Mouse (Mus musculus) heart, adult 8-10 months (tissue): ENCODE data around the gene Nrarp. TPM values are rescaled to one million over a fixed set of nuclear protein-coding genes. Genes with fewer than 3 reads are reported as not detected.

Source experiments
- DNase-seq: peaks from one replicate; pipeline ENCODE4 v3.0.0; 2022; ENCODE audit warnings: low spot score
- total RNA-seq, 4 experiments: library from RNA; stranded (reverse); gene quantifications; 2 replicates each; pipeline ENCODE4 v1.2.4; 2022

Nrarp gene
- total RNA-seq, 4 experiments from 2014 or later: 5.0 to 9.4 (median 9.2) TPM

DNA sequence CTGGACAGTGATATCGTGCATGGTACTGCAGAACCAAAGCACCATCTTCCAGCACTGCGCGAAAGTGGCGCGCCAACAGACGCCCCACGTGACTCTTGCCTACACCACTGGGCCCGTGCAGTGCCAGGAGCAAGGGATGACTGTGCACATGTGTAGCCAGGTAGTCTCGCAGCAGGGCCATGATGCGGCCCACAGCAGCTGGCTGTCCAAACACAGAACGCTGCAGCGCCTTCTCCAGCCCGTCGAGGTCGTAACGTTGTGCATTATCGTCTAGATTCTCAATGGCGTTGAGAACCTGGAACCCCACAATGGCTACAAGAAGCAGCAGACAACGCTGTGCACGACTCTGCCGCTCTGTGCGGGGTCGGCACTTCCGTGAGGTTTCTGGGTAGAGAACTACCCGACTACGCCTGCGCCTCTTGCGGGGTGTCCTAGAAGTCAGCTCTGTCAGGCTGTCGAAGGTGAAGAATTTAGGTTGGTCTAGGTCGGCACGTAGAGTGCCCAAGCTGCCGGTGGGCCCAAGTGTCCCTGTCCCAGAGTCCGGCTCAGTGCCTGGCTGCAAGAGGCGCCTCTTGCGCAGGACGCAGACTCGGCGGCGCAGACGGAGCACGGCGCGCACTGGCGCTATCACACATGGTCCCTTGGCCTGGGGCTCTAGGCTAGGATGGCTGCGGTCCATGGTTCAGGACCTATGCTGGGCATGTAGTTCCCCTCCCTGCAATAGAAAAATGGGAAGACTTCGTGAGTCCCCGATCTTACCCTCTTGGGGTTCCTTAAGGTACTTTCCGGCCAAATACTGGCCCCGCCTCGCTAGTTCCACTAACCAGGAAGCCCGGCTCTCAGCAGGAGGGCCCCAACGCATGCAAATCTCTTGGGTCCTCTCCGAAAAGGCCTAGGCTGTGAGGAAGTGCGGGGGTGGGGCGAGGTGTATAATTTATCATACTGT is 14.9 kb downstream of the Nrarp start:
- peak; percentile 82 for DNase-seq

DNA sequence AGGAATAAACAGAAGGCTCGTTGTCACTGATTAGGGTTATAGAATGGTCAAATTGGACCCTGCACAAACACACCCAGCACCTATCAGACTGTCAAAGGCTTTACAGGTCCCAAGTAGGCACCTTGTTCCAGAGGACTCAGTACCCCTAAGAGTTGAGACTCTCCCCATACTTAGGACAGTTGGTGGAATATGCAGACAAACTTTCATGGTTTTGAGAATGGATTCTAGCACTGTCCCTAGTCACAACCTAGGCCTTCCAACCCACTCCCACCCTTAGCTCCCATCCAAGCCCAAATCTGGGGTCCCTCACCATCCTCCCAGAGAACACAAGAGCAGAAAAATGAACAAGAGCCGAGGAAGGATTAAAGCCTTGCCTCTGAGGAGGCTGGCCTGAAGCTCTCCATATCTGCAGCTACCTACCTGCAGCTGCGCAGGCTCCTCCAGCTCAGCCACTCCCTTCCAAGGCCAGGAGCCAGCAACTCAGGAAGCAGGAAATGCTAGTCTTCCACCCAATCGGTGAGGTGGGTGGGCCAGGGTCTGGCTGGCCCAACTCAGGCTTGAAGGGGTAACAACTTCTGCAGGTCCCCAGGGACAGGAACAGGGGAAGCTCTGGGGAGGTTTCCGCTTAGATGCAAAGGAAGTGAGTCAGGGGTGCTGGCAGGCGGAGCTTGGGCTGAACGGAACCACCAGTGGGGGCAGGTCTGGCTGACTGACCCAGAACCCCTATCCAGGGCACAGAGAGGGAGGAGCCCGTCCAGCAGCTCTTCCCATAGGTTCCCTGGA is 15.8 kb downstream of the Nrarp start, which contains the start of gene Tor4a:
Gene Tor4a, minus strand, starts transcription at position 715 of the 783 bp plus-strand sequence.
- DNase-seq: peak; percentile 94

DNA sequence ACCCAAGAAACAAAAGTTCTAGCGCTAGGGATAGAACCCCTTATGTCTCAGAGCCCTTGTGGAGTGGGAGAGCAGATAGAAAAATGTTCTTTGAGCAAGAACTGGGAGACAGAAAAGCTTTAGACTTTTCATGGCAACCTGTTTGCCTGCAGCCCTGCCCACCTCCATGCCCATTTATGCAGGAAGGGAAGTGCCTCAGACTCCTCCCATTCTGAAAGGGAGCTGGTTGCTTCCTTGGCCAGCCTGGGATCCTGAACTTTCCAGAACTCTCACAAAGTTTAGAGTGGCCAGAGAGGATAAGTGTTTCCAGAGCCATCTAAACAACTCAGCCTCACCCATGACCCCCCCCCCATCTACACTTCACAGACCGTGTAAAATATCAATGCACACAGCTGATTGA is 16.6 kb downstream of the Nrarp start:
- peak; percentile 30 for DNase-seq

DNA sequence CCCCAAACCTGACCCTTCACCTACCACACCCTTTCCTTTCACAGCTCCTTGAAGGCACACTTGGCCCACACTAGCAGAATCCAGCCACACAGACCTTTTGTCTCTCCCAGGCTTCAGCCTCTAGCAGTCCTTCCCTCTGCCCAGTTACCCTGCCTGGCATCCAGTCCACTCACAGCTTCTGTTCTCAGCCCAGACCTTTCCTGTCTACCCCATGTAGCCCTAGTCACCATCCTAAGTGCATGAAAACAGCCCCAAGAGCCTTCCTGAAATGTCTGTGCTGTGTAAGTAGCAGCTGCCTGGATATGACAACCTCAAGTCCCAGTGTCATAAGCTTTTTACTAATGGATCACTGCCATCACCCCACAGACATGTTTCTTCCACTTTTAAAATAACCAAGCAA is 17.4 kb downstream of the Nrarp start:
- no peak for DNase-seq

DNA sequence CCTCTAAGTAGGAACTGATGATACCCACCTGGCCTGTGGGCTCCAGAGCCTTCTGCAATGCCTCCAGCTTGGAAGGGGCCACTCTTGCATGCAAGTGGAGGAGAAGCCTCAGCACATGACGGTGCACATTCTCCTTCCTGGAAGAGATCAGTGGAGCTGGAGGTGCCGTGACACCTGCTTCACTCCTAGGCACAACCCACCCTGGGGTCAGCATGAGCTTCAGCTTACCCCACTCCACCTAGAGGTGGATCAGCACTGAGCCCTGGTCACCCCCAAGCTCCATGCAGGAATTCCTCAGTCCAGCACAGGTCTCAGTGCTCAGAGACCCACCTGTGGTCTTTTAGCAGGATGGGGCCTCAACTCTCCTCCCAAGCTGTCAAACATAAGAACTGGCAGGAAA is 20.1 kb downstream of the Nrarp start:
- DNase-seq: no peak

DNA sequence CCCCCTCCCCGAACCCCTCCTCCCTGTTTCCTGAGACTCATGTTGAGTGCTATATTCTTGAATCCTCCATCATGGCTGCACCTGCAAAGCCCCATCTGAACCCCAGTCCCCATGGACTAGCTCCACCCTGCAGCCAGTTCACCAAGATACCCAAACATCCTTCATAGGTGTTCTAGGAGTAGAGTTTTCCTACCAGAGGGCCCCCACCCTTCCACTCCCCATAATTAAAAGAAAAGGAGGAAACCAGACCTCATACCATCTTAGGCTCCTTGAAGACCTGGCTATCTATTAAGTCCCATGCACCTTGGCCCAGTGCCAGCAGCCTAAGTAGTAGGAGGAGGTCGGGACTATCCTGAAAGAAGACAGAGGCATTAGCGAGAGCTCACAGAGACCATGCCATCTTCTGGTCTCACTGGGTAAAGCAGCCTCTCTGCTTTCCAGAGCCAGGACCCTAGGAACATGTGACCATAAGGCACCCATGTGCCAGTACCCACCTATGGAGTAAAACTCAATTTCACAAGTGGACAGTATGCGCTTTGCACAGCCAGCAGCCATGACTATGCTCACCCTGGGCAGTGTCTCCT is 23.2 kb downstream of the Nrarp start:
- DNase-seq: no peak

DNA sequence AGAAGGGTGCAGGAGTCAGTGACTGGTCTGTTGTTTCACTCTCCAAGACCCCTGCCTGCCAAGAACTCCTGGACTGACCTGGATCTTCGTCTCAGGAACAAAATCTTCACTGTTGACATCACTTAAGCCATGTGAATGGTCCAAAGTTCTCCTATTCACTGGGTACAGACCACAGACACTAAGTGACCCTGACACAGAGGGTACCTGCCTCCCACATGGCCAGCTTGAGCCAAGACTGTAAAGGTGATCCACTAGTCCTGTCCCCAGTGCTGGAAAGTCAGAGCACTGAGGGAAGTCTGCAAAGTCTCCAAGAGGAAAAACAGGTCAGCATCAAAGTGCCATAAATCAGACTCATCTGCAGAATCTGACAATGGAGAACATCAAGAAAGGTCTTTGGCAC is 27.0 kb downstream of the Nrarp start:
- no peak for DNase-seq

DNA sequence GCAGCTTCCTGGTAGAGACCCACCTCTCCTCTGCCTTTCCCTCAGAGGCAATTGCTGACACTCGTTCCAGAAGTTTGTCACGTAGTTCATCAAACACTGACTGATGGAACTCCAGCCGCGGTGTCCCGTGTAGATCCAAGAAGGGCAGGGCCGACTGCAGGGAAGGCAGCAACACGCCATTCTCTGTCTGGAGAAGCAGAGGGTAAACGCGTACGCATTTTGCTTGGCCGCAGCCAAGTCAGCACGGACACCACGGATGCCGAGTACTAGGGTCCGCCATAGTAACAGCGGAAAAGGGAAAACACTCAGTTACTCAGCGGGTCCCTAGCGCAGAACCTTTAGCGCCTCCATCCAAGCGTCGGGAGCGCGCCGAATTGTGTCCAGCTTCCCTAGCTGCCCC is 30.1 kb downstream of the Nrarp start:
- no peak for DNase-seq

DNA sequence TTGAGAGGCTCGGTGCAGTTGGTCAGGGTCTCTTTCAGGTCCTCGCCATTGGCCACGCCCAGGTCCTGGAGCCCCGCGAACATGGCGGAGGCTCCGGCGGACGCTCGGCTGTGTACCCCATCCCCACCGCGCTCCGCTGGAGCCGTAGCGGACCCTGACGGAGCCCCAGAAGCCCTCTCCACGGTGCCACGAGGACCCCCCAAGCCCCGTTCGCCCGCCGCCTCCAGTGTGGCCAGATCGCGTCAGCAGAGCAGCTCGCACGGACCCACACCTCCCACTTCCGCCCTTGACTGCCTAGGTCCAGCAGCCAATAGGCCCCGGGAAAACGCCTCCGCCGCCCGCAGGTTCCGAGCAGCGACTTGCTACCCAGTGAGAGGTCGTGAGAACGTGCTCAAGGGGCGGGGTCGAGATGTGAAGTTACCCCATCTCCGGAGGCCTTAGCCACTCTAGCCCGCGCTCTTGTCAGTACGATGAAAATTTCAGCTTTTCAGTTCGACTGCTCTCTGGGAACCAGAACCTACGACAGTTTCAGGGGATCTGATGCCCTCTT is 30.6 kb downstream of the Nrarp start, which contains the start of gene Nelfb:
Gene Nelfb, minus strand, starts transcription at position 369 of the 550 bp plus-strand sequence.
- peak; percentile 90 for DNase-seq

DNA sequence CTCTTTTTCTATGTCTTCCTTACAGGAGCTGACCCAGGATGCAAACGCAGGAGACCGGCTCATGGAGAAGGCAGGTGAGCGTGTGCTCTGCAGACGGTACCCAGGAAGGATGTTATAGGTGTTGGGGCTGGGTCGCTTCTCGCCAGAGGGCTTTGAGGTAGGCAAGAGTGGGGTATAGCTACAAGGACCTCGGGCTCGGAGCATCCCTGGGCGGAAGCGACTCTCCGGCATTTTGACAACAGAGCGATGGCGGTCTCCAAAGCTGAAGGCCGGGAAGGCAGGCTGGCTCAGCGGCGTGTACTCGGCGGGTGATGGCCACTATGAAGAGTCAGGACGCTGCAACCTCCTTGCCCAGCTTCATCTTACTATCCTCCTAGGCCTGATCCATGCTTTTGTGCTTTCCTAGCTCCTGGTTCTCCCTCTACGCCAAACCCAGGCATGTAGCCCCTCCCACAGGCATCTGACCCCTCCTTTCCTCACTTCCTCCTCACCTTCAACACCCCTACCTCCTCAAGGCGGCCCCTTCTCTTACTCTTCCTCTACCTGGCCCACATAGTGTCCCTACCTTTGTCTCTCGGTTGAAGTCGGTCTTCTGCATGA is 32.8 kb downstream of the Nrarp start:
- DNase-seq: no peak

DNA sequence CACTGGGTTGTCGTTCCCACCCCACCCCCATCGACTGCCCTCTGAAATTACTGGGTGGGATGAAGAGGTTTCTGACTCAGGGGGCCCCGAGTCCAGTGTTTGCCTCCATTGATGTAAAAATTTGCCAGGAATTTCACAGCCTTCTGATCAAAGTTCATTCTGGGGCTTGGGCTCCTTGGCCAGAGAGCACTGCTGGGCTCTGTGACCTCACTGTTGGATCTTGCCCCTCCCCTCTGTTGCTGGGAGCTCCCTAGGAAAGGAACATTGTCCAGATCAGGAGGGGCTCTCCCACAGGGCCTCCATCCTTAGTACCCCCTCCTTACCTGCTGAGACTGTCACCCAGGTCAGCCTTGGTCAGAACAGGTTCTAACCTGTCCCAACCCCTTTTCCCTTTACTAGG is 33.9 kb downstream of the Nrarp start, which contains the start of gene Stpg3:
Gene Stpg3, minus strand, starts transcription at position 194 of the 400 bp plus-strand sequence.
- no peak for DNase-seq

DNA sequence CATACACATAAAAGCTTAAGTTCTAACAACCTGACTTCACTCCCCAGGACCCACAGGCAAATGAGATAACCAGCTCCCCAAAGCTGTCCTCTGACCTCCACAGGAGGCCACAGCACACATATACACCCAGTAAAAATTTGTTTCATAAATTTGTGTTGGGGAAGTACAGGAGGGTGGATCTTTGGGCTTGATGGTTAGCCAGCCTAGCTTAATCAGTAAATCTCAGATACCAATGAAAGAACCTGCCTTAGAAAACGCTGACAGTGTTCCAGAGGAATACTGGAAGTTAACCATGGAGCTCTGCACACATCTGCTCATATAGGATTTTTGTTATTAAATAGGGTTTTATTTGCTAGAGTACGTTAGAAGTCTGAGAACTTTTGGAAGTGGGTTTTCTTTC is 37.1 kb downstream of the Nrarp start:
- DNase-seq: no peak

DNA sequence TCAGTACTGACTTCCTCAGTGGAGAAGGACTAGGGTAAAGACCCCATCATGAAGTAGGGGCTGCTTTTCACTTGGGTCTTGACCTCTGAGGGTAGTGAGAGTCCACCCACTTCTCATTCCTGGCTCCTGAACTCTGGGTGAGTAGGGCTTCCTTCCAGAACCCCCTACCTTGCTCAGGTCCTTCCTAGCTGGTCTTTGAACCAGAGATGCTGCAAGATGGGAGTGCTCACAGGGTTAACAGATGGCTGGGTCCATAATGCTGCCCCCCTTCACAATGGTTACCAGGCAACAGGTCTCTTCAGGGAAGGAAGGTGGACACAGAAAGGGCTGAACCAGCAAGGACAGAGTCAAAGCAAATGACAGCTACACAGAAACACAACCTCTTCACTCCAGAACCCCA is 37.9 kb downstream of the Nrarp start, which contains the start of gene Fam166a:
Gene Fam166a, plus strand, starts transcription at position 301 of the 400 bp plus-strand sequence.
- DNase-seq: no peak

DNA sequence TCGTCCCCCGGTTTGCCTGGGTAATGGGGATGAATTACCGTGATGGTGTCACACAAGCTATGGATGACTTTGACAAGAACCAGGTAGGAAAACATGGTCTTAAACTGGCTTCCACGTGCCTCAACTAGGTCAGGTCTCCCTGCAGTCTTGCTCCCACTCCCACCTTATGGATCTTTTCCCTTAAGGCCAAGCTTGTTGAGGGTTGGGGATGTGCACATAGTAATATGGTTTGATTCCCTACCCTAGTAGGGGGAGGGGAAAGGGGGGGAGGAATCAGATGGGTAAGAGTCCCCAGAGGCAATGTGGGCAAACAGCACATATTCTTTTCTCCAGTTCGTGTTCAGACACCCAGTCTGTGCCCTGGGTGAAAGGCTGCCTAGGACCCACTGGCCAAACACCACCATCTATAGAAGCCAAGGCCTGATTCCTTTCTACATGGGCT is 40.8 kb downstream of the Nrarp start:
- DNase-seq: no peak

DNA sequence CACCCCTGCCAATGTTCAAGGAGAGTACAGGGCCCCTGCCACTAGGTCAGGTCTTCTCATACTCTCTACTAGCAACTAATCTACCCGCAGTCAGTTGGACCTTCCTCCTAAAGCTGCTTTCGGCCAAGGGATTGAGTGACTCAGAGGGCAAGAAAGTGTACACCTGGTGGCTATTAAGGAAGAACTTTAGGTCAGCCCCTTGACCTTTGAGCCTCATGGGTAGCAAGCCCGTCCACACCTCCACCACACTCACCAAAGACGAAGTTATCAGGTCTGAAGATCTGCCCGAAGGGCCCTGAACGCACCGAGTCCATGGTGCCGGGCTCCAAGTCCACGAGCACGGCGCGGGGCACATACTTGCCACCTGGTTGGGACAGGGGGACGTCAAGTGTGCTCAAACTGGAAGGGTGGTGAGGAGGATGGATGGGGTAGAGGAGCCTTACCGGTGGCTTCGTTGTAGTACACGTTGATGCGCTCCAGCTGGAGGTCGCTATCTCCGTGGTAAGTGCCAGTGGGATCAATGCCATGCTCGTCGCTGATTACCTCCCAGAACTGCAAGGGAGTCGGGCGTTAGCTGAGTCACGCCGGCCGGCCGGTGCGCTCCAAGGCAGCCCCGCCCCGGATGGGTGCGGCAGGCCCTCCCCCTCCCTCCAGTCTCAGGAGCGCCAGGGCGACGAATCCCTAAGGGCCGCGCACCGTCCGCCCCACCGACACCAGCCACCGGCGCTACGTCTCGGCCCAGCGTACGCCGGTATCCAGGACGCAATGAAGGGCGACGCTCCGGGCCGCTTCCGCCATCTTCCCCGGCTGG is 43.3 kb downstream of the Nrarp start:
- peak; percentile 80 for DNase-seq

DNA sequence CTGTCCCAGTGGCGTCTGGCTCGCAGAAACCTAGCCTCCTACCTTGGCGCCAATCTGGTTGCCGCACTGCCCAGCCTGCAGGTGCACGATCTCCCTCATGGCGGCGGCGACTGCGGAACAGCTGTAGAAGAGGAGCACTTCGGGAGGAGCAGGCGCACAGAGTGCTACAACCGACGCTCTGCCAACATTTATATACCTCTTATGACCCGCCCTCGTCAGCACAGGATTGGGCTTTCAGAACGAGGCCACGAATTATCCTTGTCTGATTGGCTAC is 43.9 kb downstream of the Nrarp start, which contains the start of gene Tubb4b:
Gene Tubb4b, minus strand, starts transcription at position 211 of the 274 bp plus-strand sequence.
- DNase-seq: no peak

DNA sequence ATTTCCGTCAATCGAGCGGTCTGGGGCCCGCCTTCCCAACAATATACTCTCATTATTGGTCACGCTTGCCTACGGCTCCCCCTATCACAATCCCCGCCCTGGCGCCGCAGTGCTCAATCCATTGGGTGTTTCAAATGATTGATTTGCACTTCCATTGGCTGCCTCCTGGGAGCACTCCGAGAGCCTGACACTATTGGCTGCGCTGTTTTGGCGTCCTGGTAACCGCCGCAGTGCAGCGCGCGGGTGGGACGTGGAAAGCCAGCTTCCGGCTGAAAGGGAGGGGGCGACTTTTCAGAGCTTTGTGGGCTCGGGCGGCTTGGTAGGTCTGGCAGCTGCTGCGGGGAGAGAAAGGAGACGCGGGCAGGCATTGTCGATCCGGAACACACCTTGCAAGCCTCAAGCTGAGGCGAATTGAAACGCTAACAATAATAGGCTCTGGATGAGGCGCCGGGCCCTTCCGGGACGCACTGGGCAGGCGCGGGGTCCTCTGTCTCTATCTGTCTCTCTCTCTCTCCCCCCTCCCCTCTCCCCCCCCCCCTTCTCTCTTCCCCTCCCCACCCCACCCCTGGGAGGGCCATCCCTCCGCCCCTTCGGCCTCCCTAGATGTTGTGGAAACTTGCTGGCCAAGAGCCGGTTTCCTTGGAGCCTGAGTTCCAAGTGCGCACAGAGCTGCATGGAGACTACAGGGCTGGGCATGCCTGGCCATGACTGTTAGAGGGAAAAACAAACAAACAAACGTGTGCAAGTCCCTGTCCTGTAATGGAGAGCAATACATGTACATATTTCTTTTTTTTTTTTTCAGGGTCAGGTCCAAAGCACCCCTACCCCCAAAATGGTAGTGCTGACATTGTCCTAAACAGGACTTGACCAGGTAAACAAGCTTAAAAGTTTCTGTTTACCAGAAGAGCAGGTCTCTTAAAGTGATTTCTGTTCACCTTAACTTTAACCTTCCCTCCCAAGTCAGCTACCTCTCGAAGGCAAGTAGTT is 44.5 kb downstream of the Nrarp start:
- DNase-seq: peak; percentile 99

DNA sequence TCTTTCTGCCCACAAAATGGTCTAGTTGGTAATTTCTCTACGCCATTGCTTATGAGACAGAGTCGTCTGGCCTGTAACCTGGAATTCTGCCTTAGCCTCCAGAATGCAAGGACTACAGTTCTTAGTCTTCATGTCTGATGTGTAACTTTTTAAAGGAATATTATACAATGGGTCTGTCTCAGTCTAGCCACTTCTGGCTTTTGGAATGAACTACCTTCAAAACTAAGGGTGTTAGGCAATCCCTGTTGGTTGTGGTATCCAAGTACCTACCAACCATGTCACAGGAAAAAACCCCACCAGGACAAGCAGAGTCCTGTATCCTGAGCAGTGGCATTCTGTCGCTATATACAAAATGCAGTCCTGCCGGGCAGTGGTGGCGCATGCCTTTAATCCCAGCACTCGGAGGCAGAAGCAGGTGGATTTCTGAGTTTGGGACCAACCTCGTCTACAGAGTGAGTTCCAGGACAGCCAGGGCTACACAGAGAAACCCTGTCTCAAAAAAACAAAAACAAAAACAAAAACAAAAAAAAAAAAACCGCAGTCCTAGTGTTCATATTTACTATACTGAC is 45.3 kb downstream of the Nrarp start:
- no peak for DNase-seq

DNA sequence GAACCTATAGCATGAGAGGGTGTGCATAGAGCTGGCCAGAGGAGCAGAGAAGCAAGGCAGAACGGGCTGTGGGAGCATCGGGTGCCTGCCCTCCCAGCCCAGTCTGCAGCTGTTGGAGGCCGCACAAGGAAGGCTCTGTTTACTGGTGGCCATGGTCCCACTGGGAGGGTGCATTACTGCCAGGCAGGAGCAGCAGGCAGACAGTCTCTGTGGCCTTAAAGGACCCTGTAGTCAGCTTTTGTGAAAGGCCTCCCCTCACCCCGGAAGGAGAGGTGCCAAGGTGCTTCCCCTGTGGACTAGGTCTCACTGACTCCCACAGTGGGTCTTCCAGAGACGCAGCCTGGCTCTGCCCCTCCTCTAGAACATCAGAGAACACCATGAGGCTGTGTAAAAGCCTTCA is 46.3 kb downstream of the Nrarp start:
- no peak for DNase-seq
